Mouse (Mus musculus) kidney, postnatal 14 days (tissue): ENCODE measurements around the gene Nav2.
A peak's percentile ranks its signal among the peaks of the same experiment; 100 is the strongest.

Experiments
- DNase-seq: peaks from one replicate; pipeline ENCODE4 v3.0.0; 2022; ENCODE audit warnings: mixed read lengths

Nav2 gene

DNA sequence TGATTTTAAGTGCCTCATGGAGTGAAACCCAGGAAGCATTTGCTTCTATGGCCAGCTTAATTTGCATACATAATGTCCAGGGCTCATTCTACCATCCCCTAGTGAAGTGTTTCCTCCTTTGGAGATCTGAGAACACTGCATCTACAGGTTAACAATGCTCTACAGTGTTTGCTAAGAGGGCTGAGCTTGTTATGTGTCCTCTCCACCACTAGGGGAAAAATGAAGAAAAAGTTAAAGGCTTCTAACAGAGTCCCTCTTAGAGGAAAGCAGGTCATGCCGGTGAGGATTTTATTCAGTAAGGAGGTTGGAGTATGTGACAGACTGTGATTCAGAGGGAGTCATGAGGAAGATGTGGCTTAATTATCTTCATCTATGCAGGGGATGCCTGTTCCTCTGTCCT is 103.5 kb downstream of the Nav2 start:
- DNase-seq = no peak

DNA sequence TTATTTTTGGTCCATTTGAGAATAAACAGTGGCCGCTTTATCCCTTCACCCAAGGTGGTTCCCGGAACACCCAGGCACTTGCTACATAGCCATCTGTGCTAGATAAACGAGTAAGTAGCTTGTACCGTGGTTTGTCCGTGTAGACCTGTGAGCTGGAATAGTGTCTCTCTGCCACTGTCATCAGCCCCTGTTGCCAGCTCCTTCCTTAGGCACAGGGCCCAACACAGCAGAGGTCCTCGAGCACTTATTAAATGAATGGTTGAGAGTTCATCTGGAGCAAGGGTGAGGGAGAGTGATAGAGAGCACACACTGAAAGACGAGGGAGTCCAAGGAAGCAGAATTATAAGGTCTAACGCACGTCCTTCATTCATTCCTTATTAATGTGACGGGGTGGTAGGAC is 106.0 kb downstream of the Nav2 start:
- DNase-seq = no peak

DNA sequence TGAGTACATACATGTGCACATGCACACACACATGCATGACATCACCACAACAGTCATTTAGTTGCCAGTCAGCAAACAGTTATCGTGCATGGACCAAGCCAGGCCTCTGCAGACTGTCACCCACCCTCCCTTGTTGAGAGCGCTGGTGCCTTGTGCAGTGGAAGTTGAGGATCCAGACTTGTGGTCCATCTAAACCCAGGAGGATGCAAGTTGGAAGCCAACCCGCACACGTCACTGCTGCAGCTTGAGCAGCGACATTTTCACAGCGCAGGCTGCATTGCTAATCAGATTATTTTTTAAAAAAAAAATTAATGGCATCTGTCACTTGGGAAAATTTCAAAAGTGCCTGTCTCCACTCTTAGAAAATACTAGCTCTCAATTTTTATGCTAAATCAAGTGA is 106.8 kb downstream of the Nav2 start:
- no peak for DNase-seq

DNA sequence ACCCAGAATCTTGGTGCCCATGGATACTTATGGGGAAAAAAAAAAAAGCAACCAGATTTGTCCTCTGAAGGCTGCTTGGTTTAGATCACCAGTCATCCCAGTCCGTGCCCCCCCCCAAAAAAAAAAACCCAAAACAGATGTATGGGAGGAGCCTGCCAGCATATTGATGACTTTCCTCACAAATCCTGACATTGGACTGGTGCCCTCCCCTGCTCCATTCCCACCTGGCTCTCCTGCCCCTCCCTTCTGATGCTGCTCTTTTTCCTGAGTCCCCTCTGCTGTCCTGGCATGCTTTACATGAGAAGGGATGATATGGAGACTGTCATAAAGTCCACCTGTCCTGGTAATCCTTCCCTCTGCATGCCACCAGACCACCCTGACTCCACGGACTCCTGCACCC is 107.6 kb downstream of the Nav2 start:
- no peak for DNase-seq

DNA sequence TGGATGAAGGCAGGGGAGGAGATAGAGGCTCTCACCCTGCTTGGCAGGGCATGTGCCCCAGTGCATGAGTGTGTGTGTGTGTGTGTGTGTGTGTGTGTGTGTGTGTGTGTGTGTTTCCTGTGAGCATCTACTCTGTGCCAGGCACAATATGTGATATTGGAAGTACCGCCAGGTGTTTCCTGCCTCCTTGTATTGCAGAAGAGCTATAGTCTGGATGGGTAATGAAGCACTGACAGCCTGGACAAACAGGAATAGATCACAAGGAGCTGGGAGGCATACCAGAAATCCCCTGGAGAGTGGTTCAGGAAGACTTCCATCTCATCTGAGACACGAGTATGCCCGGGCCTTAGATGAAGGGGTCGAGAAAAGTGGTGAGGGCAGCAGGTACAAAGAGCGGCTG is 109.3 kb downstream of the Nav2 start:
- peak; percentile 46 for DNase-seq

DNA sequence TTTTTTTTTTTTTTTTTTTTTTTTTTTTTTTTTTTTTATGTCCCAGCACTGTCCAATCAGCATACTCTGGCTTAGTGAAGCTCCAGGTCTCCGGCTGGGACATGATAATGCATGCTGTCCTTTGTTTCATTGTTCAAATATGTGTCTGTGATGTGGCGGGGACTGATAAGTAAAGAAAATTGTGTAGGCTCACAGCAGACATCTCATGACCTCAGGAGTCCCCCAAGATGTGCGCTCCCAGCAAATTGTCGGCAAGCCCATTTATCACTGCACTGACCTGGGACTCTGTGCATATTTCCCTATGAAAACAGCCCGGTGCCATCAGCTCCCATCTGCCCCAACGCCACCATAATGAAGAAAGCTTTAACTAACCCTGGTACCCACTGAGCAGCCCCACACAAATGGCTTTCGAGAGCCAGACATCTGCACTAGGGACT is 110.0 kb downstream of the Nav2 start:
- no peak for DNase-seq

DNA sequence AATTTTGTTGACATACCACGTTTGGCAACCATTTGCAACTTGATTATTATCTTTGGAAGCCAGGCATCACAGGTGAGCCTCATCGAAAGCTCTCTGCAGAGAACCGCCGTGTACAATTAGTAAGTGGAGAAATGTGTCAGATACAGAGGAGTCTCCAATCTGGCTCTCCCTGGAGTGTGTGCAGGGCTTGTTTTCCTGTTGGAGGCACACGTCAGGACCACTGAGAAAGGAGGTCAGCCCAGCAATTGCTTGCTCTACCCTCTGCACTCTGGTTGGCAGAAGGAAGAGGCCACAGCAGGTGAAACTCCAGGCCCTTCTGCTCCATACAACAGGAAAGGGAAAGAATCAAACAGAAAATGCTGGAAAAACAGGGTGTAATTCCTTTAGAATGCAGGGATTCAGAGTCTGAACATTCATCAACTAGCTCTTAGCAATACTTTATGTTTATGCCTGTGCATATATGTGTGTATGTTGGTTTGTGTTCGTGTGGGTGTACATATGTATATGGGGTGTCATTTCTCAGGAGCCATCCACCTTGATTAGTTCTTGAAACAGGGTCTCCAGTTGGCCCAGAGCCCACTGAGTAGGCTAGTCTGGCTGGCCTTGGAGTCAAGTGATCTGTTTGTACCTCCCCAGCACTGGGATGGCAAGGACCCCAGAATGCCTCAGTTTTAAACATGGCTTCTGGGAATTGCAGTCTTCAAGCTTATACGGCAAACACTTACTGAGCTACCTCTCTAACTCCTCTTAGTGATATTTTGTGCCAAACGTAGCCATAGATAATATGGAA is 116.7 kb downstream of the Nav2 start:
- DNase-seq = no peak

DNA sequence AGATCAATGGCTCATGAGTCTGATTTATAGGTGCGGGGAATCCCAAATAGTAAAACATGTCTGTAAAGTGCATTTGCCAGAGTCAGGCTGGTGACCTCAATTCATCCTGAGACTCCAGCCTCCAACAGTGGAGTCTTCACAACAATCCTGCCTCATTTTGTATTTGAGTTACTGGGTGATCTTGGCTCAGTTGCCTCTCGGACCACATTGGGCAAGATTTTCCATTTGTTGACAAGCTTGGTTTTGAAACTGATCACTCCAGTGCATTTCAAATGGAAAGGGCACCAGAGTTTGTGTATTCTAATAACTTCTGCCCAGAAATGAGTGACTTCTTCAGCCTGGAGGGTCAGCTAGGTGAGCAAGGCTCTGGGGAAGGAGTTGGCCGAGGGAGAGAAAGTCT is 117.5 kb downstream of the Nav2 start:
- DNase-seq = no peak

DNA sequence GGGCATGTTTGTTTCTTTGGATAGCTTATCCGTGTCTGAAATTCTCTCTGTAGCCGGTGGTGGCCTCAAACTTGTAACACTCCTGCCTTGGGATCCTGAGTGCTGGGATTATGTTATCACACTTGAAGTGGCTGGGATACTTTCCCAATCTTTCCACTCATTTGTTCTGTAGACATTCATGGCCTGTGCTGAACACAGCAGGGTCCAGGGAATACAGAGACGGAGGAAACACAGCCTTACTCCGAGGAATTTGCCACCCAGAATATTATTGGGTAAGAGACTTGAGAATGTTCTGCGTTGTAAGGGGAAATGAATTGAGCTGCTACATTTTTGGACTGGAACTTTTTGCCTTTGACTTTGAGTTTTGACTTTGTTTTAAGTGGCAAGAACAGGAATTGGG is 118.0 kb downstream of the Nav2 start:
- no peak for DNase-seq

DNA sequence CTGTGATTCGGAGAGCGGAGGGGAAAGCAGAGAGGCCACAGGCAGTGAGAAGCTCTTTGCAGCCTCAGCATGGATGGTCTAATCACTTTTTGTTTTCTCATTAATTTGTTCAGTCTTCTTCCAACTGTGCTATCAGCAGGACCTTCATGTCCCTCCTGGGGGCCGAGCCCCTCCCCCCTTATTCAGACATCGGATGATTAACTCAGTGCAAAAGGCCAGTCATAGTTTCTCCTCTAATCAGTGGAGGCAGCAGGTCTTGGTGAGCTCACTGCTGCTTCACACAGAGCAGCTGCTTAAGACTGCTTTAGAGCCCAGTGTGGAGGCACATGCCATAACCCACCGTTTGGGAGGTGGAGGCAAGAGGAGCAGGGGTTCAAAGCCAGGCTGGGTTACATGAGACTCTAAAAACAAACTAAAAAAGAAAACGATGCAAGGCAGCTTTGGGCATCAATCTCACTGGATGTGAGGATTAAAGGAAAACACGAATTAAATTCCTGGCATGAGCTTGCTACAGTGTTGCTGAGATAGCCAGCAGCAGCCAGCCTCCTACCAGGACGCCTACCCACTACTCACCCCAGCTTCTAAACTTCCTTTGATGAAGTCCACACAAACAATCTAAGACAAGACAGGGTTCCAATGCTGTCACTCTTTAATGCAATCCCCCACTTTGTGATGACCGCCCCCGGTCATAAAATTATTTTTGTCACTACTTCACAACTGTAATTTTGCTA is 120.9 kb downstream of the Nav2 start:
- DNase-seq = no peak

DNA sequence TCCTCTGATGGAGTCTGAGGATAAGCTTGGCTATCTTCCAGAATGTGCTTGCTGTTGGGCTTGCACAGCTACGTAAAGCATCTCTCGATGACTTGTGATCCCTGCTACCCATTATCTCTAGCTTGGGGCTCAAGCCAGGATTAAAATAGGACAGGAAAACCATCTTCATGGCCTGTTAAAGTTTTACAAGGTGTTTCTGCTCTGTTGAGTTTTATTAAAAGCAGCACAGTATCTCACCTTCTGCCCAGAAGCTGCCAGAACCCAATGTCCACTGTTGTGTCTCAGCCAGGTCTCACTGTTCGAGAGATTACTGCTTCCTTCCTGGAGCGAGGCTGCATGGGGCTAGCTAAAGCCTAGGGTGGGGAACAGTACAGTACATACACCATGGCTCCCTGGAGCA is 123.7 kb downstream of the Nav2 start:
- DNase-seq = peak; percentile 52

DNA sequence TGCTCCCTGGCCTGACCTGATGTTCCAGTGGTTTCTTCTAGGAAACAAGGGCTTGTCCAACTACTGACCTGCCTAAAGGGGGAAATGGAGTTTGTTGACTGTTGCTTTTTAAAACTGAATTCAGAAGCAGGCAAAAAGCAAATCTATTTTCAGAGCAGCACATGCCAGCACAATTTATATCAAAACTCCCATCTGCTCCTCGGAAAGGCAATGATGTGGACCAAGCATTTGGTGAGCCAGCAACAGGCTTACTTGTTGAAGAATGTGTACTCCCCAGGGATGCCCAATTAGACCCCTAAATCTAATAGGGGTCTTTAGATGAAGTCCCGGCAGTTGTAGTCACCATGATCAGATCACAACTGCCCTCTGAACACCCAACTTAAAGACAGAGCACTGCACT is 125.7 kb downstream of the Nav2 start:
- no peak for DNase-seq

DNA sequence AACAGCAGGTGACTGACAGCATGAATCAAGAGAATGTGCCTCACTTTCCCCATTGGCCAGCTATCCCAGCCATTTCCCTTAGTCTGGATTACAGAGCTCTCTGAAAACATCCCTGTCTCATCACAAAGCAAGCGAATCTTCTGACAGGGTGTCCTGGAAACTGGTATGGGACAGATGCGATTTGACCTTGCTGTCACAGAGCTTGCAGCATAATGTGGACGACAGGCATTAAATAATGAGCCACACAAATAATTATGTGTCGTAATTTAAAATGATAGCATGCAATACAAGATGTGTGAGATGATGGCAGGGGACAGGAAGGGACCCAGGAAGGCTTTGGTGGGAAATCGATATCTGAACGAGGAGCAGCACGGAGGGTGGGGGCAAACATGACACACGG is 131.6 kb downstream of the Nav2 start:
- no peak for DNase-seq

DNA sequence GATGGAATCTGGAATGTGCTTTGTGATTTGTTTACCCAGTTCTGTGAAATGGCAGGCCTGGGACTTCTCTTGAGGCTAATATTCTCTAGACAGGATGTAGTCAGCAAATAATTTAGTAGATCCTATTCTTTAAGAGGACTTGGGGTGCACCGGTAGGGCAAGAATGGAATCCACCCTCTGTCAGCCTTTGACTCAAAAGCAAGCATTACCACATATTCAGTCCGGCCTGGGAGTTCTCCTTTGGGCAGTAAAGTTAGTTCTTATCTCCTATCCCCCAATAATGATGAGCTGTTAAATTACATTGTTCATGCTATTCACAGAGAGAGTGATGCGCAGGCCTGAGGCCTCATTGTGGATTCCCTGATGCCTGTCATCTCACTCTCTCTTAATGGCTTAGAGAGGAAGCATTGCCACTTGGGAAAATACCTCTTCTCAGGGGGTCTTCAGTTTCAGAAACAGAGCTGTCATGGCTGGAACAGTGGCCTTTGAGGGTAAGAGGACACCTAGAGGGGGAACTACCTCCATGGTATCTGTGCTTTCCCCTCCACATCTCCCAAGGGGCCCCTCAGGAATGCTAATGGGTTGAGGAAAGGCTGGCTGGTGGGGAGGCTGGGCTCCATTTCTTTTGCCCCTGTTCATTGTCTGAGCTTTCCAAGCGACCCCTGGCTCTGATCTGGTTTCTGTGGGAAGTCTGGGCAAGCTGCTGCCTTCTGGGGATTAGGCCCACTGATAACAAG is 133.0 kb downstream of the Nav2 start:
- no peak for DNase-seq

DNA sequence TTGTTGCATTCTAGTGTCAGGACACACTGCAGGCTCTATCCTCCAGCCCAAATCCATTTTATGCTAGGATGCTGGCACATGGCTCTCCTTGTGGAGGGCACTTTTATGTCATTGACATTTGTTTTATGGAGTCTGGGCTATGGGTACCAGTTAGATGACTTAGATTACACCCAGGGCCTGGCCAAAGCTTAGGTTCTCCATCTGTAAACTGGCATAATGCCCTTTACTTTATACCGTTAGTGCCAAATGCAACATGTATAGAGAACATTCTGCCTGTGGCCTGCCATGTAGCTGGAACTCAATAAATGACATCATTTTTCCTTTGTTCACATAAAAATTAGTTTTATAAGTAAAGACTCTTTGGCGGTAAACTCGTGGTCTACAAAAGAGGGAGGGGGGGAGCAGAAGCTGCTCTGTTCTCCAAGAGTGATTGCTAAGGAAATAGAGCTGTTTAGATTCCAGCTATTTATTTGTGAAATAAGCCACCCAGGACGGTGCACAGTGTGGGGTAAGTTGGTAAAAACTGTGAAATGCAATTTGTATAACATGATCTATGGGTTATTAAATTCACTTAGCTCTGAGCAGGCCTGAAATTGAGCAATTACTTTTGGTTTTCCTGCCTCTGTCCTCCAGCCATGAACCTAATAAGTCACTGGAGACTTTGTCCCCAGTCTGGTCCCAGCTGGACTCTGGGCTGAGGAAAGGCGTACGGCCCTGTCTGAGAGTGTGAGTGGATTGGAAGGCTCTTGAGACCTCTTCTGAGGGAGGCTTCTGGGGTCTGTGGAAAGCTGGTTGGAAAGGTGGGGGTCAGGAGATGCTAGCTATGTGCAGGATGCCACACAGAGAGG is 137.2 kb downstream of the Nav2 start:
- peak; percentile 43 for DNase-seq

DNA sequence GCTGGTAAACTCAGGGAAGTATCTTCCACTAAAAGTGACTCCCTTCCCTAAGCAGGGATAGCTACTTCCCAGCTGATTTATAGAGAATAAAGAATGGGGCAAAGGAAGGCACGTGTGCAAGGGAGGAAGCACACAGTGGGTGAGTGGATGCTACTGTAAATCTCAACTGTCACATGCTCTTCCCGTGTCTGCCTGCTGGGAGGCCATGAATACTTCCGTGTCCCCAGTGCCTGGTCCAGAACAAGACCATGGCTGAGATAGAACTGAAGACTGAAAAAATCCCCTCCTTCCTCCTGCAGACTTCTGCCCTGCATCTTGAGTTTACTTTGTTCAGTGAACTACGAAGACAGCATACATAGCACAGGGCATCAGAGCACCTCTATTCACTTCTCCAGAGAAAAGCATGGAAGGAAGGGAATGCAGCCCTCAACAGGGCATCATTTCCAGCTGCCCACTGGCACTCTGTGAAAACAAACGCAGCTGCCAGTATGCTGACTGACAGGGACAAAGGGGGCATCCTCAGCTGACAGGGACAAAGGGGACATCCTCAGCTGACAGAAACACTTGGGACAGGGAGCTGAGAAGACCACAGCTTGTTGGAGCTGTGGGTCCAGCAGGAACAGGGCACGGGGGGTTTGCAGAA is 138.0 kb downstream of the Nav2 start:
- DNase-seq = peak; percentile 20

DNA sequence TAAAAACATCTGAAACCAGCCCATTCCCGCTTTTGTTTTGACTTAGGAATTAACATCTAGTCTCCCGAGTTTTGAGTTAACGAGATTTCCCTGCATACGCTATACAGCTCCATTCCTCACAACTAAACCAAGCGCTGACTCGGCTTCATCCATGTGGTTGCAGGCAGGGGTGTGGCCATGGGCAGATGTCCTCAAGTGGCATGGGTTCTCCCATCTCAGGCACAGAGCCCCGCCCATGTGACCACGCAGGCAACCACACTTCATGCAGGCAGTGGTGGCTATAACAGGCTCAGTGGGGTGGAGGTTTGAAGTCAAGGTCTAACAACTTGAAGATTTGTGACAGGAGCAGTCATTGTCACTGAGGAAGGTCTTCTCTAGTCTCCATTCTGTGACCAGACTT is 138.8 kb downstream of the Nav2 start:
- no peak for DNase-seq

DNA sequence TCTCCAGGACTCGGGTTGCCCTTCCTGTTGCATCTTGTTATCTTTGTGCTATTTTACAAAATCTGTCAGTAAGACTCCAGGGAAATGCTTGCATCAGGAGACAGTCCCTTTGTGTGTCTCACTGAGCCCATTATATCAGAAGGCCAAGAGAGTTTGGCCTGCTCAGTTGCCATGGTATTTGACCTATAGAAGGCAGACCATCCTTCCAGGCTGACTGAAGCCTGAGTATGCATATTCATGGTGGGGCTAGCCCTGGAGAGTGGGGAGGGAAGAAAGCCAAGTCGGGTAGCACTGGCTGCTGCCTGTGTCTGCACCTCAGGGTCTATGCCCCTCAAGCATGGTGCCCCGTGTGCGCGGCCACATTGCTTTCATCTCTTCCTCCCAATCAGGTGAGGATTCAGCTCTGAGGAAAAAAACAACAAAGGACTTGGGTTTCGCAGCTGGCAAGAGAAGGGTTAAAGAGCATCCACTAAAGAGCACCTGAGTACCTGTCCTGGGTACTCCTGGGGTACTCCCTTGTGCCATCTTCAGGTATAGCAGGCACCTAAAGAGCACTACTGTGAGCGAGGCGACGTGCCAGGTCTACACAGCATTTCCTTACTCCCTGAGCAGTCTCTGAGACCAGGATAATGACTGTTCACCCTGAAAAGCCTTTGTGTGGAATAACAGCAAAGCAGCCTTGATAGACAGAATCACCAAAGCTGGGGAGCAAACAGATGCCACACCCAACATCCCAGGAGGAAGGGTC is 144.5 kb downstream of the Nav2 start:
- no peak for DNase-seq

DNA sequence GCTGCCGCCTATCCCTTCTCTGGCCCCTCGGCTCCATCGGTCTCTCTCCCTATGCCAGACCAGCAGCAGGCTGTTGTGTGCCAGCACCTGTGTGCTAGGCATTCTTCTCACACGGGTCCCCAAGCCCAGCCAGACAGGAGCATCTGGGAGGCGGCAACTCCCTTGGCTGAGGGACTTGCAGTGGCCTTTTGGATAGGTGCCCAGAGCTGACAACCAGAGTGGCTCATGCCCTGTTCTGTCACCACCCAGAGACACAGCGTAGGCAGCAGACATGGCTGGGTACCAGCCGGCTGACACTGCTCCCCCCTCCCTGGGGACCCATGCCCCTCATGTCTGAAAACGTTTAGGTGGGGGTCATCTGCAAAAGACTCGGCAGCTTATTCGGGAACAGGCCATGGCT is 146.8 kb downstream of the Nav2 start:
- no peak for DNase-seq

DNA sequence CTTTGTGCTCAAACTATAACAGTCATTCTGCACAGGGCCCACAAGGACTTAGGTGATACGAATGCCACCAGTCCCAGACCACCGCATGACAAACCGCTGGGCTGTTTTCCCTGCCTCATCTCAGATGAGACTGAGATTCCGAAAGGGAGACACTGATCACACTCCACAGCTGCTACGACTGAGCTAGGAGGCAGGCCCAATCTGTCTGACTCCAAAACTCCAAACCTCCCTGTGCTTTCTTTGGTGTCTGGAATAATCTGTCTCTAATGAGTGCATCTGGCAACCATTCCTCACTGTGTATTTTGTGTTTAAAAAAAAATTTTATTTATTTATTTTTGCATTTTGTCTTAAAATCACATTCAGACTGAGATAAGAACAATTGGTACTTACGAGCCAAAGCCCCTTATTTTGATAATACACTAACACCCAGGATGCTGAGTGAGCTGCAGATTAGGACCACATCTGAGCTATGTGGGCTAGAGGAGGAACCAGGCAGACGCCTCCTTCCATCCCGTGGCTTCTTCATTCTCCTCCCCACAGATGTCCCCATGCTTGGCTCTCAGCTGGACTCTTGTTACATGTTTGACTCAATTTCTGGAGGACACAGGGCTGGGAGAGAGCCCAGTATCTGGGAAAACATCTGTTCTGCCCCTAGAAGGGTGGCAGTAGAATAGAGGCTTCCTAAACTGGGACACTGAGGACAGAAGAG is 149.9 kb downstream of the Nav2 start:
- DNase-seq = no peak
